8 mouse cellular contexts compared by ENCODE assay signal in genomic region chr17:33092391-33093193, GRCm38 (mm10). TPM values are rescaled to one million over a fixed set of nuclear protein-coding genes. Genes with fewer than 3 reads are reported as not detected.
DNase-seq lines count a peak whose midpoint lies in the region; ATAC-seq lines count a peak whose summit lies in the region.

No protein-coding gene starts in this region.

- H3K27ac ChIP-seq in intestine, embryonic 15.5 days: peak overlapping the region; percentile 92

- peak; percentile 89 for DNase-seq in adrenal gland, postnatal 10 days
- DNase-seq in embryo, embryonic 9.5 days (ENCODE audit: extremely low spot score): peak; percentile 83
- DNase-seq in gastrocnemius, postnatal 4 days (ENCODE audit: low spot score in 2 of 2): peak; percentile 62 to 76
- DNase-seq in left cerebral cortex, postnatal 14 days (ENCODE audit: low spot score in 2 of 2): peak; percentile 82 to 84
- DNase-seq in right cerebral cortex, postnatal 25 days: peak; percentile 86
- peak; percentile 73 to 77 for DNase-seq in urinary bladder, postnatal 36 days (ENCODE audit: low spot score in 2 of 2)

- H3K9me3 ChIP-seq in intestine, embryonic 15.5 days: no peaks in the 10 kb centered on the region

- H3K4me3 ChIP-seq in intestine, embryonic 15.5 days (replicated peaks): peak overlapping the region; percentile 63

- peak overlapping the region; percentile 63 for H3K9ac ChIP-seq in intestine, embryonic 15.5 days

- peak; percentile 79 for ATAC-seq in intestine, embryonic 15.5 days
- peak; percentile 70 for ATAC-seq in megakaryocyte-erythroid progenitor cell, adult 5-6 weeks (replicated peaks; ENCODE audit: low FRiP score, low TSS enrichment, poor library complexity, severe bottlenecking)

- no peaks in the 10 kb centered on the region for H3K27me3 ChIP-seq in intestine, embryonic 15.5 days (replicated peaks)

- H3K36me3 ChIP-seq in intestine, embryonic 15.5 days: no peaks in the 10 kb centered on the region

- WGBS in intestine, embryonic 15.5 days: 2% methylated on average over 31 of the region's 31 CpGs

- peaks cover 3% of the 10 kb centered on the region; the same call in 1 of the 2 replicates for H3K4me1 ChIP-seq in intestine, embryonic 15.5 days (replicated peaks)

- peak overlapping the region; percentile 64 for H3K4me2 ChIP-seq in intestine, embryonic 15.5 days (replicated peaks)

- intact Hi-C loops in left cerebral cortex, postnatal 14 days (cut with DNase I): loop anchor here (10.0 kb wide), 1 partner anchor 292 kb away; no protein-coding TSS in a partner anchor

RNA-seq across cellular contexts. Expression of gene Zfp563, which starts 3.5 kb away (rescaled TPM):
- total RNA-seq in adrenal gland, postnatal 10 days (2021): 10 to 100 TPM in 1 of 2 experiments, 1 to 10 TPM in 1; 6.3 to 11.1 TPM
- 1 to 10 TPM; 4.6 to 5.6 TPM for total RNA-seq in gastrocnemius, postnatal 4 days (2021)
- polyA plus RNA-seq in intestine, embryonic 15.5 days (2015; fragmentation: Nextera tagmentation; extraction: Ambion mirVana): 4.1 and 7.8 TPM in 2 replicates
- total RNA-seq in left cerebral cortex, postnatal 14 days (2021): 10 to 100 TPM; 15.6 to 16.5 TPM
- 3.7 and 5.2 TPM in 2 replicates for total RNA-seq in megakaryocyte-erythroid progenitor cell, adult 5-6 weeks (2014; fragmentation: Nextera tagmentation)
- 3.9 and 6.8 TPM in 2 replicates for total RNA-seq in megakaryocyte-erythroid progenitor cell, adult 5-6 weeks (2017)

RNA-seq across cellular contexts. Expression of gene 4921501E09Rik, which starts 24.7 kb away (rescaled TPM):
- total RNA-seq in adrenal gland, postnatal 10 days (2021): not detected
- not detected for total RNA-seq in gastrocnemius, postnatal 4 days (2021)
- not detected in 2 replicates for polyA plus RNA-seq in intestine, embryonic 15.5 days (2015; fragmentation: Nextera tagmentation; extraction: Ambion mirVana)
- not detected for total RNA-seq in left cerebral cortex, postnatal 14 days (2021)
- total RNA-seq in megakaryocyte-erythroid progenitor cell, adult 5-6 weeks (2014; fragmentation: Nextera tagmentation): not detected in 2 replicates
- total RNA-seq in megakaryocyte-erythroid progenitor cell, adult 5-6 weeks (2017): not detected in 2 replicates

RNA-seq across cellular contexts. Expression of gene Morc2b, which starts 46.9 kb away (rescaled TPM):
- total RNA-seq in adrenal gland, postnatal 10 days (2021): under 1 TPM in 1 of 2 experiments, not detected in 1; 0.15 TPM
- under 1 TPM in 1 of 2 experiments, not detected in 1; 0.07 TPM for total RNA-seq in gastrocnemius, postnatal 4 days (2021)
- polyA plus RNA-seq in intestine, embryonic 15.5 days (2015; fragmentation: Nextera tagmentation; extraction: Ambion mirVana): 0.08 TPM in 1 of 2 replicates, not detected in the other
- 1 to 10 TPM; 1.5 to 1.6 TPM for total RNA-seq in left cerebral cortex, postnatal 14 days (2021)
- not detected in 2 replicates for total RNA-seq in megakaryocyte-erythroid progenitor cell, adult 5-6 weeks (2014; fragmentation: Nextera tagmentation)
- not detected in 2 replicates for total RNA-seq in megakaryocyte-erythroid progenitor cell, adult 5-6 weeks (2017)

RNA-seq across cellular contexts. Expression of gene Zfp763, which starts 59.4 kb away (rescaled TPM):
- 1 to 10 TPM; 5.9 to 8.7 TPM for total RNA-seq in adrenal gland, postnatal 10 days (2021)
- 1 to 10 TPM; 5.5 to 6.1 TPM for total RNA-seq in gastrocnemius, postnatal 4 days (2021)
- 9.4 and 11.1 TPM in 2 replicates for polyA plus RNA-seq in intestine, embryonic 15.5 days (2015; fragmentation: Nextera tagmentation; extraction: Ambion mirVana)
- total RNA-seq in left cerebral cortex, postnatal 14 days (2021): 10 to 100 TPM; 15.8 to 17.6 TPM
- 6.6 and 12.2 TPM in 2 replicates for total RNA-seq in megakaryocyte-erythroid progenitor cell, adult 5-6 weeks (2014; fragmentation: Nextera tagmentation)
- 8.0 and 14.3 TPM in 2 replicates for total RNA-seq in megakaryocyte-erythroid progenitor cell, adult 5-6 weeks (2017)

Comparison
In these comparisons a context has a peak if more than half of its experiments do, and no peak if none do; other contexts are left out.
1. Peak in every context shown above with its lines: DNase-seq, ATAC-seq, H3K4me3 ChIP-seq and H3K27ac ChIP-seq.